Mouse (Mus musculus) cerebellum, adult 8-10 months (tissue): ENCODE results near the gene Spz1.

Experiments
- DNase-seq: peaks from one replicate; pipeline ENCODE4 v3.0.0; 2022

Gene Spz1

DNA sequence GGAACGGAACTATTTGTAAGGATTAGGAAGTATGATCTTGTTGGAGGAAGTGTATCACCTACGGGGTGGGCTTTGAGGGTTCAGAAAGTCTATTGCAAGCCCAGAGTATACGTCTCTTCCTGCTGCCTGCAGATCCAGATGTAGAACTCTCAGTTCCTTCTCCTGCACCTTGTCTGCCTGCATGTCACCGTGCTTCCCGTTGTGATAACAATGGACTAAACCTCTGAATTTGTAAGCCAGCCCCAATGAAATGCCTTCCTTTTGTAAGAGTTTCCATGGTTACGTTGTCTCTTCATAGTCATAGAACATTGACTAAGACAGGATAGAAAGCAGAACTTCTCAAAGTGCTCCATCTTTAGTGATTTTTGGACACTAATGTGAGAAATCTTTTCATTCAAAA lies 716 bp upstream of the Spz1 start:
- DNase-seq, result no peak

DNA sequence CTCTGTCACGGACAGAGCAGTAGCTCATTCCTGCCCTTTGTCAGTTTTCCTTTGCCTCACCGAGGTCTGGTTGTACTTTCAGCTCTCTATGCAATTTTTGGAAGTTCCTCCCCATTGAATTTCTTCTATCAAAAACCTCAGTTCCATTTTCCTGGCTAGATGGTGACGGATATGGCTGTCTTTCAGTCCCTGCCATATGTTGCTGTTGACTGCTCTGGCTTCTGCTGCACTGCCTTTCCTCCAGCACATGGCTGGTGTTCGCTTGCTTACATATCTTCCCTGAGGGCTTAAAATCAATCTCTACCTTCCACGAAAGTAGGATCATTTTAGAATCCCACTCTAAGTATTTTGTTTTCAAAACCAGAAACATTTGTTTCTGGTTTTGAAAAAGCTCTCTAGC lies 16.5 kb downstream of the Spz1 start:
- DNase-seq, result no peak

- DNase-seq, result no peak
Measured at GRCm38 (mm10) chr13:92557229-92557628, 18.7 kb downstream of the Spz1 start.

DNA sequence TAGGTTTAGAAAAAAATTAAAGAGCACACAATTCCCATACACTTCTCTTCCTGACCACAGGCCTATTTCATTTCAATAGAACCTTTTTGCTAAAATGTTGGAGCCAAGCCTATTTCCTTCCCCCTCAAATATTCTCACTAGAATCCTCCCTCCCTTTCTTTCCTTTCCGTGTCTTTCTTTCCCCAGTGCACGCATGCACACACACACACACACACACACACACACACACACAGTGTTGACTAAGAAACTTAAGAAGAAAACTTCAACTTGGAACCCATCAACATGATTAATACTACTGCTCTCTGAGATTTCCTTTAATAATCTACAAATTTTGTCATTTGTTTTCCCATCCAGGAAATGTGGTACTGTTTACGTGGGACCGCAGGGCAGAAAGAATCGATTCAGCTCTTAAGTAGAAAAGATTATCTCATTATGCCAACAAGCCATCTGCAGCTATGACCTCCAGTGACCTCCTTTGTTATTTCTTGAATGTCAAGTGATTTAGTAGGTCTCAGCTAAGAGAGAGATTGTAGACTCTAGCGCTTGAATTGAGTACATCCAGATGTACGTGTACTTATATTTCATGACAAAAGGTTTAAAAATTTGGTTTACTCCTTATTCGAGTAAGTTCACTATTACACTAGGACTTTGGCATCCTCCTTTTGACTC lies 19.4 kb downstream of the Spz1 start:
- DNase-seq, result no peak

- DNase-seq, result no peak
Measured at GRCm38 (mm10) chr13:92547093-92547492, 28.9 kb downstream of the Spz1 start.

- no peak for DNase-seq
Measured at GRCm38 (mm10) chr13:92540997-92541396, 35.0 kb downstream of the Spz1 start.

GRCm38 (mm10) chr13:92539126-92539525 lies 36.8 kb downstream of the Spz1 start:
- DNase-seq, result no peak

DNA sequence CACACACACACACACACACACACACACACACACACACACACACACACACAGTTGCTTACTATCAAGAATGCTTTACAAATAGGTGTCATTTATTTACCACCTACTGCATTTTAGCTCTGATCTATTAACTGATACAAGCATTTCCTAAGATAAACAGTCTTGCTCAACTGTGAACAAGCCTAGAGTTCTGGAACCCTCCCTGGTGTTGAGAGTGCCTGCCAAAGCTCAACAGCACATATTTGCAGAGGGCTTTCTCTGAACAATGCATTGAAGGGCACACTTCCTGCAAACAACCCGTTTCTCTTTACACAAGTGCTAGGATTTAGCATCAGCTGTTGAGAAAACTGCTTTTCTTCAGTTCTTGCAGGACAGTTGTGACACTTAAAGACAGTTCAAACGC lies 42.2 kb downstream of the Spz1 start:
- no peak for DNase-seq

DNA sequence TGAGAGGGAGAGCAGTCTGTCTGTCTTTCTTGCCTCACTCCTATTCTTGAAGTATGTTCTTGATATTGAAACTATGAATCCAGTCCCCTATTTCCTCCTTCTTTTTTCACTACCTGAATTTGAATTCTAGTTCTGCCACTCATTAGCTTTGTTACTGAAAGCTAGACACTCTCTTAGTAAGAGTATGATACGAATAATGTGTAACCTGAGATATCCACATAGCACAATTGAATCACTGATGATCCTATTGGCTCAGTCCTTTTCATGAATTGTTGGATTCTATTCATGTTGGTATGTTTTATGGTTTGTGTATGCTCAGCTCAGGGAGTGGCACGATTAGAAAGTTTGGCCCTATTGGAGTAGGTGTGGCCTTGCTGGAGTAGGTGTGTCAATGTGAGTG lies 43.8 kb downstream of the Spz1 start:
- no peak for DNase-seq

DNA sequence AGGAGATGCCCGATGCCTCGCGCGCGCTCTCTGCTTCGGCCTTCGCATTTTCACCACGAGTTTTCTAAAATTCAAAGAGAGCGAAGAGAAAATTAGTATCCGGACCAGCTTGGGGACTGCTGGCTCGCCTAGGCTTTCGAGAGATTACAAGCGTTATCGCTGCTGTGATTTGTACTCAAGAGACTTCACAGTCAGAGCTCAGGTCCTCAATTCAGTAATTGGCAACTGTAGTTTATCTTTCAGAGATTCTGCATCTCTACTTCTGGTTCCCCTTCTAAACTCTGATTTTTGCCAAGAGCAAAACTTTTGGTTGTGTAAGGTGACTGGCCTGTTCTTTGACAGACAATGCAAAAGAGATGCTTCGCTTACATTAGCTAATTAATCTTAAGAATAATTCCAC lies 44.7 kb downstream of the Spz1 start:
- no peak for DNase-seq

- DNase-seq, result peak; percentile 99
Measured at GRCm38 (mm10) chr13:92530721-92531211, 45.2 kb downstream of the Spz1 start, which contains the start of gene Zfyve16. Gene Zfyve16, minus strand, starts transcription at chr13:92530868.

DNA sequence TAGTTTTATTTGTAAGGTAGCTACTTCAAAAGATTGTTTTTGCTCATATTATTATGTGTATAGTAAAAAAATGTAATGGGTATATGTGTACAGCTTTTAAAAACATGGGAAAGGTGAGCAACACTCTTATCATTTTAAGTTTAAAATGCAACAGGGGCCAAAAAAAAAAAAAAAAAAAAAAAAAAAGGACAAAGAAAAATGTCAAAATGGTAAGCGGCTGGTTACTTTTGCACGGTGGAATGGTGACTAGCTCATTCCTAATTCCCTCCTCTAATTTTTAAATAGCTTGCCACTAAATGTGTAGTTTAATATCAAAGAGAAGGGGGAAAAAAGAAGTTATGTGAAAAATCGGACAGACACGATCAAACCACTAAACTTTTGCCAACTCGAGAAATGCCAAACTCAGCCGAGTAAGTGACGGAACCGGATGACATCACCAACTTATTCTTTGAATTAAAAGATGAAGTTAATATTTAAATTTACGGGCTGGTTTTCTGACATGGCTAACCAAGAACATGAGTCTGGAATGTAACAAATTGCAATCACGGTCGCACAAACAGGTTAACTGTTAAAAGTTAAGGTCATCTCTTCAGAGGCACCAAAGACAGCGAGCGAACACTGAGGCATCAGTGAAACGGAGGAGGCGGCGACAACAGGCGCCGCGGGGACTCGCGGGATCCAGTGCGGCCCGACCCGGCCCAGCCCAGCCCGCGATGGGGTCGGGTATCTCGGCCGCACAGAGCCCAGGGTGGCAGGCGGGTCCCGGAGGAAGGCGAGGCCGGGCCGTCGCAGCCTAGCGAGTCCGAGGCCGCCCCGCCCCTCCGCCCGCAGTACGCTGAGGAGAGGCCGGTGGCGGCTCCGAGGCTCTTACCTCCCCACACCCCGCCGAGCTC lies 45.9 kb downstream of the Spz1 start:
- DNase-seq, result no peak
